ENCODE assay signal across 28 mouse cellular contexts in genomic region chr2:100446332-100446731, GRCm38 (mm10).
"Had no signal": no experiment of that assay in that cellular context is flagged by ENCODE, and none has a peak within 500 bp of the region (broad histone marks: within the 10 kb centered on the region; RNA-seq: fewer than 3 reads in every experiment).

No protein-coding gene starts in this region.

- H3K27ac ChIP-seq: left cerebral cortex, adult 2 months; limb, embryonic 10.5 days; limb, embryonic 12.5 days; limb, embryonic 13.5 days; limb, embryonic 15.5 days; liver, embryonic 12.5 days; liver, embryonic 13.5 days; liver, embryonic 14.5 days; liver, embryonic 15.5 days; macrophage; midbrain, embryonic 10.5 days; midbrain, embryonic 12.5 days; midbrain, embryonic 13.5 days; midbrain, embryonic 15.5 days; neural tube, embryonic 12.5 days; neural tube, embryonic 13.5 days had no signal

- ATAC-seq: liver, embryonic 12.5 days; liver, postnatal 0 days; midbrain, embryonic 13.5 days; midbrain, embryonic 15.5 days; midbrain, embryonic 16.5 days had no signal

- H3K4me3 ChIP-seq: left cerebral cortex, adult 2 months; limb, embryonic 10.5 days; limb, embryonic 12.5 days; limb, embryonic 13.5 days; limb, embryonic 15.5 days; liver, embryonic 12.5 days; liver, embryonic 13.5 days; liver, embryonic 15.5 days; megakaryocyte, embryonic 14.5 days; midbrain, embryonic 10.5 days; midbrain, embryonic 12.5 days; midbrain, embryonic 13.5 days; midbrain, embryonic 15.5 days; myocyte; neural tube, embryonic 12.5 days; neural tube, embryonic 13.5 days had no signal

- H3K27me3 ChIP-seq: limb, embryonic 12.5 days; limb, embryonic 13.5 days; limb, embryonic 15.5 days; liver, embryonic 12.5 days; liver, embryonic 13.5 days; liver, embryonic 15.5 days; megakaryocyte, embryonic 14.5 days; midbrain, embryonic 12.5 days; midbrain, embryonic 13.5 days; midbrain, embryonic 15.5 days; neural tube, embryonic 12.5 days; neural tube, embryonic 13.5 days had no signal

- H3K9ac ChIP-seq: limb, embryonic 12.5 days; limb, embryonic 13.5 days; limb, embryonic 15.5 days; liver, embryonic 12.5 days; liver, embryonic 13.5 days; liver, embryonic 14.5 days; liver, embryonic 15.5 days; liver, postnatal 0 days; midbrain, embryonic 12.5 days; midbrain, embryonic 13.5 days; midbrain, embryonic 15.5 days; neural tube, embryonic 12.5 days; neural tube, embryonic 13.5 days had no signal

- H3K36me3 ChIP-seq: limb, embryonic 10.5 days; limb, embryonic 12.5 days; limb, embryonic 13.5 days; limb, embryonic 15.5 days; liver, embryonic 12.5 days; liver, embryonic 13.5 days; liver, embryonic 15.5 days; midbrain, embryonic 10.5 days; midbrain, embryonic 12.5 days; midbrain, embryonic 13.5 days; midbrain, embryonic 15.5 days; neural tube, embryonic 12.5 days; neural tube, embryonic 13.5 days had no signal

- H3K9me3 ChIP-seq: limb, embryonic 10.5 days; limb, embryonic 12.5 days; limb, embryonic 13.5 days; limb, embryonic 15.5 days; liver, embryonic 12.5 days; liver, embryonic 13.5 days; liver, embryonic 15.5 days; megakaryocyte, embryonic 14.5 days; midbrain, embryonic 10.5 days; midbrain, embryonic 12.5 days; midbrain, embryonic 13.5 days; midbrain, embryonic 15.5 days; neural tube, embryonic 12.5 days; neural tube, embryonic 13.5 days had no signal

- H3K4me1 ChIP-seq: limb, embryonic 10.5 days; limb, embryonic 12.5 days; limb, embryonic 13.5 days; limb, embryonic 15.5 days; liver, embryonic 12.5 days; liver, embryonic 13.5 days; liver, embryonic 15.5 days; megakaryocyte, embryonic 14.5 days; midbrain, embryonic 10.5 days; midbrain, embryonic 12.5 days; midbrain, embryonic 13.5 days; midbrain, embryonic 15.5 days; neural tube, embryonic 12.5 days; neural tube, embryonic 13.5 days had no signal

- H3K4me2 ChIP-seq: limb, embryonic 12.5 days; limb, embryonic 13.5 days; limb, embryonic 15.5 days; liver, embryonic 11.5 days; liver, embryonic 12.5 days; liver, embryonic 13.5 days; liver, embryonic 15.5 days; midbrain, embryonic 11.5 days; midbrain, embryonic 12.5 days; midbrain, embryonic 13.5 days; midbrain, embryonic 15.5 days; neural tube, embryonic 12.5 days; neural tube, embryonic 13.5 days had no signal

- DNase-seq: layer of hippocampus, postnatal 36 days; left cerebral cortex, postnatal 4 days; liver; liver, embryonic 13.5 days; liver, postnatal 0 days; lung, adult 2 months; lung, postnatal 14 days; midbrain, embryonic 14.5 days had no signal
